Mouse (Mus musculus): Measurements from ENCODE around the gene Ubxn10.

Gene Ubxn10

DNA sequence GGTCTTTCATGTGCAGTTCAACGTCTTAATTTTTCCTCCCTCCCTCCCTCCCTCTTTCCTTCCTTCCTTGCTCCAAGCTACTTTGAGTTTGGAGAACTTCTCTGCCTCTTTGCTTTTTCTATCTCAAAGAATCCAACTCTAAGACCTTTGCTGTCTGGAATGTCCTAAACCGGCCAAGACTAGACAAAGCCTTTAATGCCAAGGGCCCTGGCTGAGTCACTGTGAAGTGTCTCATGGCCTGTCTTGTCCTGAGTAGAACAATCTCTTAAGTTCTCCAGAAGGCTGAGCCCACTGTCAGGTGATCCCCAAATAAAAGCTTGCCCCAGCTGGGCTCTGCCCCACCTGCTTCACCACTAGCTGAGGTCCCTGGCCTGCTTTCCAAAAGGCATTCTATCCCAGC, 34.9 kb downstream of the Ubxn10 start:
- DNase-seq (ENCODE audit: low read depth) = no peak

DNA sequence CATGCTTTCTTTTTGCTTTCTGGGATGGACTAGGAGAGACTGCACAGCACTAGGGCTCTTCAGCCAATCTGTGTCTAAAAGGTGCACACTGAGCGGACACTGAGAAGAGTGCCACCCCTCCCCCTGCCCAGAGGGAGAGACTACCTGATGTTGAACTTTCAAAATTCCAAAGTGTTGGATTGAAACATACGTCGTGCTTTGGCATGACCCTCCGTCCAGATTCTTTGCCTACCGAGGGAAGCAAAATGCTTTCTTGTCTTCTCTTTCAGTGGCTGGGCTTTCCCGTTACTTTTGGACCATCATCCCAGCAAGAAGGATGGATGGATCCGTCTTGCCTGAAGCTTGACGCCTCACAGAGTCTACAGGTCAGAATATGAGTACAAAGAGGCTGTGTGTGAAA, 35.9 kb downstream of the Ubxn10 start:
- no peak for DNase-seq (ENCODE audit: low read depth)

DNA sequence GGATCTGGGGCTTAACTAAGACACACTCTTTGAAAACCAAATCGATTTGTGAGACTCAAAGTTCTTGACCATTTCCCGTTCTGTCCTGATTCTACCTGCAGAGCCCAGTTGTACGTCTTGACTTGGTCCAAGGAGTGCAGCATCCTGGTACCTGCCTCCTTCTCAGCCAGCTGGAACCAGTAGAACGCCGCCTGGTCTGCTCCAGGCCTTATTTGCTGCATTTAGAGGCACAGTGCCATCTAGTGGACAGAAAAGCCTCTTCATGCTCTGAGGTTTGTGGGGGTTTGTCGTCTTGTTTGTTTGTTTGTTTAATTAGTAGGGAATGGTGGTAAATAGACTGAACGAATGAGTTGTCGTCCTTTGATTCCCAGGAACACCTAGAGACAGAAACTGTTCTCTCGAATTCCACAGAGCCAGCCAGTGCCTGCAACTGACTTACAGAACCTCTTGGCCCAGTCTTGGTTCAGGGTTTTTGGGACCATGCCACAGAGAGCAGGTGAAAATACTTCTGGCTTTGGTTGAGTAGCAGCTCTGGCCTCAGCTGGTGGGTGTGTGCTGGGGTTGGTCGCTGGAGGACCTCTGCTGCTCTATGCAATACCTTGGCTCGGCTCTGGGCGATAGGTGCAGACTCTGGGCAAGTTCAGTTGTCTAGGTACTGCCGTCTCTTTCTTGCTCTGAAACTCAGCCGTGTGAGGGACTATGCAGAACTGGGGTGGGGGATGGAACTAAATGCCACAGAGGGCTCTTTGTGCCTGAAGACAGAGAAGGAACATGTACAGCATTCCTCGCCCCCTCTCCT, 36.6 kb downstream of the Ubxn10 start:
- peak; percentile 70 for DNase-seq (ENCODE audit: low read depth)

DNA sequence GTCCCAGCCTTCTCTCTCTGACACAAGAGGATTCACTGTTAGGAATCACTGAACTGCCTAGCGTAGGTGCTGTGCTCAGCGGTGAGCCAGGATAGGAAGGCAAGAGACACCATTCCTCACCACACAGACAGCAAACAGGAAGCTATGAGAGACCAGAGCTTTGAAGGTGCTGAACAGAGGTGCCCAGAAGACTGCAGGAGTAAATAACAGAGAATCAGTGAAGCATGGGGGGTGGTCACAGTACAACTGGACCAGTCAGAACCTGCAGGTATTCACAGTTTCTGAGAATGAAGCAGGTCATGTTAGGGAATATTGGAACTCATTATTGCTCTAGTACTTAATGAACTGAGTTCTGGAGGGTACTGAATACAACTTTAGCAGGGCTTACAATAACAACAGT, 38.7 kb downstream of the Ubxn10 start:
- DNase-seq (ENCODE audit: low read depth) = no peak

DNA sequence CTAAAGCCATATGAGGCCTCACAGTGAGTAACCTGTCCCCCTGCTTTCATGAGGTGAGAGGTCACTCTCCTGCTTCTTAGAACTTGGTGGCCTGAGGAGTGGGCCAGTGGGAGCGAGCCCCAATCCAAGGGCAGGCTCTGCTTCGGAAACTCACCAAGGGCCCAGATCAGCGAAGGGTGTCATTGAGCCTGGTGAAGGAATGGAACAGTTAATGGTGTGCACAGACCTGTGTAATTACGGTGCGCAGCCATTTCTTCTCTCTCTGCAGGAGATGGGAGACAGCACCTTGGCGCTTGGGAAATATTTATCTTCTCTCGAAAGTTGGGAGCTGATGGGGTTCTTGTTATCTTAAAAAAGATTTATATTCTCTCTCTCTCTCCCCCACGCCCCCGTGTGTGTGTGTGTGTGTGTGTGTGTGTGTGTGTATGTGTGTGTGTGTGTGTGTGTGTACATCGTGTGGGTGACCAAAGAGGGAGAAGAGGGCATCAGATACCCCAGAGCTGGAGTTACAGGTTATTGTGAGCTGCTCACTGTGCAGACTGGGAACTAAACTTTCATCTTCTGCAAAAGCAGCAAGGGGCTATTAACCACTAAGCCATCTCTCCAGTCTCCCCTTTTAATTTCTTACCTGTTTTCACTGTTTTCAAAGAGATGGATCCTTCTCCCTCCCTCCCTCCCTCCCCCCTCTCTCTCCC, 39.7 kb downstream of the Ubxn10 start:
- no peak for DNase-seq (ENCODE audit: low read depth)

DNA sequence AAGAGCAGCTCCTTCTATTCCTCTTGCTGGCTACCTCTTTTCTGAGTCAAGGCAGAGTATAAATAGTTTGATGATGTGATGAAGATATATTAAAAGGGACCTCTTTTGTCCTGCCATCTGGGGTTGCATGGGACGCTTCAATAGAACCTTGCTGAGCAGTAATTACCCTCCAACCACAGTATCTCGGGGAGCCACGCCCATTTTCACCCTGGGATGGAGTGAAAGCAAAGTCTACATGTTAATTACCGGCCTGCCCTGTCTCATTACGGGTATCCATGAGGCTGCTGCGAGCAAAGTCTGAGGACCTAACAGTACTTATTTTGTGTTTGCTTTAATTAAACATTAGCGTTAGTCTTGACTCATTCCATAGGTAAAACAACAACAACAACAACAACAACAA, 40.2 kb downstream of the Ubxn10 start:
- DNase-seq (ENCODE audit: low read depth) = no peak

DNA sequence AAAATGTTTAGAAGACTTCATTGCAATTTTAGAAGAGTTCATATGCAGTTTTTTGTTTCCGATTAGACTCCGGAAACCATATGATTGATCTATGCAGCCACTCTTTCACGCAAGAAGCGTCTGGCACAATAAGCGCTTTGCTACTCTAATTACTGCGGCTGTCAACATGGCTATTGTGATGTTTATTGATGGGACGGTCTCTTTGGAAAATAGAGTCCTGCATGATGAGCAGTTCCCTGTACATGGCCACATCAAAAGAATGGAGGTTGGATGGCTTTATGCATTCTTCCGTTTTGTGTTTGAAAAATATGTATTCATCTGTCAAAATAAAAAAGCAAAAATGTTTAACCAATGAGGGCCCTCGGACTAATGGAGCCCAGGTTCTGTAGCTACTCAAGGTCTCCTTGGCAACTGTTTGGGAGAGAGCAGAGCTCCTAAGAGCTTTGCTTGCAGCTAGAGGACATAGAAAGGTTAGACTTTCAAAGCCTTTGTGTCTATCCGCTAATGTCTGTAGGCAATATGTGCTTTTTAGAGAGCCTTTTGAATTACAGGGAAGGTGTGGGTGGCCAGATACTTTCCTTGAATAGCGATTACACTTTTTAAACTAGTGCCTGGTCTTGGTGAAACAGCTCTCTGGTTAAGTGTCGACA, 43.8 kb downstream of the Ubxn10 start:
- DNase-seq (ENCODE audit: low read depth) = no peak

DNA sequence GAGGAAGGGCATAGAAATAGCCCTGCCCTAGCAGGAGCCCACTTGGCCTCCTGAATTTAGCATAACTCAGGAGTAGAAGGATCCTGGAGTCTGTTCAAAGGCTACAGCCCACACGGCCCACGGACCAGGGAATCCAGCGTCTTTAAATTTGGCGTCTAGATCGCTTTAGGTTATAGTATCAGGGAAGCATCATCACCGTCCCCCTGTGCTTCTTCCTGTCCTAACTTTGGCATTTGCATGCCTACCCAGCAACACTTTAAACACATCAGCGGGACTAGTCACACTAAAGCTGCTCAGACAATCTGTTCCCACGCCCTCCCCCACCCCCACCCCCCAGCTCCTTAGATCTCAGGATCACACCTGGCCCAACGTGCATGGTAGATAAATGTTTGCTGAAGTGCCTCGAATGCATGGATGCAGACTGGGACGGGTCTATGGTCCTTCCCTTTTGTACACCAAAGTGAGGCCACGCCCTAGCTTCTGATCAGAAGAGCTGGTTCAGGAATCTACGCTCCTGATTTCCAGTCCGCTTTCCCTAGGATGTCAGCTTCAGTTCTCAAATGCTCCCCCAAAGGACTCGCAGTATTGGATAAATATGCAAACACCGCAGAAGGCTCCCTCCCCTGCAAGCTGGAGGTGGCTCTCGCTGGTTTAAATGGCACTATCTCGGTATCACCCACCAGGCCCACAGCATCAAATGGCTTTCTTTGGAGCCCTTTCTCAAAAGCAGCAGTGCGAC, 45.4 kb downstream of the Ubxn10 start:
- DNase-seq (ENCODE audit: low read depth) = no peak

DNA sequence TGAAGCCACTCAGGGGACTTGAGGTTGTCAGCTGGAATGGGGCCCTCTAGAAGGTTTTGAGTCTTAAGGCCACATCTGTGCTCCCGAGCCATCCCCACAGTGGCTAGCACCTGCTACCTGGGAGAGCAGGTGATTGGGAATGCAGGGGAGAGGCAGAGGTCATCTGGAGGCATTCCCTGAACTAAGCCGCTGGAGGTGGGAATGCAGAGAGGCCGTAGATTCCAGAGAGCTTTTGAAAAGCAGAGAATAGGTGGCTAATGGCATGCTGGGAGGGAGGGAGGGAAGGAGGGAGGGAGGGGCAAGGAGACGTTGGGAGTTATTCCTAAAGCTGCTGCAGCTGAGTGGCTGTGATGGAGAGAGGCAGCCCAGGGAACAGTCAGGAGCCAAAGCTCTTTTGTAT, 46.4 kb downstream of the Ubxn10 start:
- no peak for DNase-seq (ENCODE audit: low read depth)

DNA sequence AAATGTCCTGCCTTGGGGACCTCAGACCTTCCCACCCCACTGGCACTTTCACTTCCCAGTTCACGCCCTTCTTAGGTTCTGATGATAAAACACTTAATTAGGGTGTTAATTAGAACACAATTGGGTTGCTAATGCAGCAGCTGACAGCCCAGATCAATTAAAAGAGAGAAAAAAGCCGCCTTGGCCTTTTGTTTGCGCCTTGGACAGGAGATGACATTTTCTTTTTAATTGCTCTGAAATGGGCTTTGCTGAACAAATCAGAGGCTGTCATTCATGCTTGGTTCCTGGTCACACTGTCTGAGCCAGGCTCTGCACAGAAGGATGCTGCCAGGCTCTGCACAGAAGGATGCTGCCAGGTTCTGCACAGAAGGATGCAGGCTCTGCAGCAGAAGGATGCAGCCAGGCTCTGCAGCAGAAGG, 47.9 kb downstream of the Ubxn10 start:
- DNase-seq (ENCODE audit: low read depth) = no peak

DNA sequence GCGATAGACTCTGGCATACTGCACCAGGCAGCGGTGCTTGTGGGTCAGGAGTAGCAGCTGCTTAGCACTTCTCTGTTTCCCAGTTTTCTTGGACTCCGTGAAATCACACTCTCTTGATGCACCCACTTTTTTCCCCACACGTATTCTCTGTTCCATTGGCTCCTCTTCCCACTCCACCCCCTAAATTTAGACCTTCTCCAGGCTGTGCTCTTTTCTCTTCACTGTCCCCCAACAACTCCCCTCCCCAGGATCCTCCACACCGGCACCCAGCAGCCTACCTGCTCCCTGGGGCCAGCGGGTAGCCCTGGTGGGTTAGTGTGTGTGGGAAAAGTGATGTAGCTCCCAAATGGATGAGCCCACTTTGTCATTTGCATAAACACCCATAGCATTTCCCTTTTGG, 51.2 kb downstream of the Ubxn10 start:
- DNase-seq (ENCODE audit: low read depth) = no peak

DNA sequence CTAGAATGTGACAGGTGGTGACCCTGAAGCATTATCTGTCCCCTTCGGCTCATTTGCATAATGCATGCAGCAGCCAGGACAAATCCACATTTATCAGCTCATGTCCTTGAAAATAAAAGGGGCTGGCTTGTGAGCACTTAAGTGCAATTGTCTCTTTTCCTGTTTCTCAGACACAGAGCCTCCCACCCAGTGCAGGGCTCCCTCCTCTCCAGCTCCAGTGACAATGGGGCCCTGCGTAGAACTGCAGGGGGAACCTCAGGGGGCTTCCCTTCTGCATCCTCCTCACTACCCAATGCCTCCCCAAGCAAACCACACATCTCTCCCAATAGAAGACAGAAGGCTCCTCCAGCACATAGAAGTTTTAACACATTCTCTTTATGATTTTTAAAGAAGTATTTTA, 54.2 kb downstream of the Ubxn10 start:
- no peak for DNase-seq (ENCODE audit: low read depth)

DNA sequence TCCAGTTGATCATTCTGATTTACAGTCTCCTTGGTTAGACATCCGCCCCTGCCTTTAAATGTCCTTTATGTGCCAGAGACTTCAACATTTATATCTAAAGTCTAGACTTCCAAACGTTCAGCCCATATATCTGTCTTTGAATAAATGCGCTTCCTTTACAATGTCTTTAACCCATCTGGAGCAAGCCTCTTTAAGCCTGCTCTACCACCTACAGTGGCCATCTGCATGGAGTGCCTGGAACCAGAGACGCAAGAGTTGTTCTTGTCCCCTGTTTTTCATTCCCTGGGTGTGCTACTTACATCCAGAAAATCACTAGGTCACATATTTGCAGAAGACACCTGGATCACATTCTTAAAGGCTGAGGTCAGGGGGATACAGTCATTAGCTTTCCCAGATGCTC, 56.8 kb downstream of the Ubxn10 start:
- no peak for DNase-seq (ENCODE audit: low read depth)

DNA sequence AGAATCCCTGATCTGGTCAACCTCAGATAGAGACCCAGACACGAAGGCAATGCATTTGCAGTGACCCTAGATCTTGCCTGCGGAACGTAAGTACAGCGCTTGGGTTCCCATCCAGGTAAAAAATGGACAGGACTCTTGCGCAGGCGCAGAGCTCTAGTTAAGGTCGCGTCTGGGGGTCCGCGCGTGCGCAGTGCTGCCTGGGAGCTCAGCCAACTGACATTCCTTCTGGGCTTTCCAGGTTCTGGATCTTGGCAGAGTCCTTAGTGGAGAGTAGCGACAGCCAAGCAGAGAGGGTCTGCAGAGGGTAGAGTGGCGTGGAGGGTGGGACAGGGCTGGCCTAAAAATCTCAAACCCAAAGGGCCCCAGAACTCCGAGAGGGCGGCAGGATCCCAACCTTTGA, 59.4 kb downstream of the Ubxn10 start:
- DNase-seq (ENCODE audit: low read depth) = no peak

DNA sequence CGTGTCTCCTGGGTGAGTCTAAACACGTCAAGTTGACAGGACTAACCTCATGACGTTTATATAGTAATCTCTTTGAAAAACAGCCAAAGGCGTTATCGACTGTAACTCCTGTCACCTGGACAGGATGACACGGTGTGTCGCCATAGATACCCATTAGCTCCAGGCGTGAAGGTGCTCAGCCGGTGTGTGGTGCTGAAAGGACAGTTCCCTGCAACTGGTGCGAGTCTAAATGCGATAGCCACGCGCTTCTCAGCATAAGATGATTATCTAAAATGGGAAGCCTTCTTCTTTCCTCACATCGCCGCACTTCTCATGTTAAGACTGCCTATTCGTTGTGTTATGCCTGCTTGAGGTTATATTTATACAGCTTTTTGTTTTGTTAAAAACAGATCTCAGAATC, 60.5 kb downstream of the Ubxn10 start:
- peak; percentile 33 for DNase-seq (ENCODE audit: low read depth)

DNA sequence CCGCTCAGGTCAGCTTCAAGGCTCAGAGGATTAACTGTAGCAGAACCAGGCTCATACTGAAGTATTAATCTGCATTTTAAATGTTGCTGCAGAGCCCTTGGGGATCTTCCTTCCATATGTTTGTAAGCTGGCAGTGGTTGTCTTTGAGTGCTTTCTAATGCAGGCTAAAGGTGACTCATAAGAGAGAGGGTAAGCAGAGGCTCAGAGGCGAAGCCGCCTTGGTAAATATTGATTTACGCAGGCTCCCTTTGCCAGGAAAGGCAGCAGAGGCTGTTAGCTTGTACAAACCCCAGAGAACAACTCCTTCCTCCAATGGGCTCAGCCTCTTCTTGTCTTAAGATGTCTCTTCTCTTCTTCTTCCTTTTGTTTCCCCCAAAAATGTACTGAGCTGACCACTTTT, 64.8 kb downstream of the Ubxn10 start:
- no peak for DNase-seq (ENCODE audit: low read depth)

DNA sequence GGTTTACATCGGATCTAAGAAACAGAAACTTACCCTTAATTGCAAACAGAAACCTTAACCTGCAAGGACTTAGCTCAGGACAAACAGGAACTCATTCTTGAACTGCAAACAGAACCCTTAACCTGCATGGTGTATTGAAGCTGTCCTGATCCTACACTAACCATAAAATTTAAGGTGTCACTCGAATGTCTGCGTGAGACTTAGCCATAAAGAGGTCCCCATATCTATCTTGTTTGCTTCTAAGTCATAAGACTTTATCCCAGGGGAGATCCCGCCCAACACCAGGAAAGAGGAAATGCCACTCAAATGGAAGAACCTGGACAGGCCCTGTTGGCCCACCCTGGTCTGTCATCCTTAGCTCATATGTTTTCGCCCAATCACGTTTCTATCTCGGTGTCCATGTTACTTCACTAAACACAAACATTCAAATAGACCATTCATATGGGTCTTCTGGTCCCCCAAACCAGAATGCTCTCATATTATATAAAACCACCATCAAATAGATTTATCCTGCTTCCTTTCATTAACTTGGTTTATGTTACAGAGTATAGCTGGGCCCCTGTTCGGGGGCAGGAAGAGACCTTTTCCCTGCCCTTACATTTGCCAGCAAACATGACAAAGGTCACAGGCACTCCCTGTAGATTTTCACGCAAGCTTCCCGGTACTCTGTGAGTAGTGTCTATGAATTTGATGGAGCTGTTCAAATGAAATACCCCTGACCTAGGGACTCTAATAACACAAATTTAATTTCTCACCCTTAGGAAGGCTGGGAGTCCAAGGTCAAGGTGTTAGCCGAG, 66.7 kb downstream of the Ubxn10 start:
- DNase-seq (ENCODE audit: low read depth) = no peak

DNA sequence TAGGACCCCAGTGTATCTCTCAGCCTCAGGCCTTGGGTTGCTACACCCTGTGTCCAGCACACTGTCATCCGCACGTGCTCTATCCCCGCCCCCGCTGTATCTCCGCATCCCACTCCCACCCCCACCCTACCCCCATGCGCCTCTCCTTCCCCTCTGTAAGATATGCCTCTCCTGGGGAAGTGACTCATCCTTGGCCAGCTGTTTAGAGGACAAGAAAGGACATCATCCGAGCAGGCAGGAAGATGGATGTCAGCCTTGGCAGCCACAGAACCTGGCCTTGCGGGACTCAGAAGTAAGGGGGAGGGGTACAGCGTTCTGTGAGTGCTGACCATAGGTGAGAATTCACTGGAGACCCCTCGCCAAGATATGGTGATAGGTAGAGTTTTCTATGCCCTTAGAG, 70.4 kb downstream of the Ubxn10 start:
- no peak for DNase-seq (ENCODE audit: low read depth)

DNA sequence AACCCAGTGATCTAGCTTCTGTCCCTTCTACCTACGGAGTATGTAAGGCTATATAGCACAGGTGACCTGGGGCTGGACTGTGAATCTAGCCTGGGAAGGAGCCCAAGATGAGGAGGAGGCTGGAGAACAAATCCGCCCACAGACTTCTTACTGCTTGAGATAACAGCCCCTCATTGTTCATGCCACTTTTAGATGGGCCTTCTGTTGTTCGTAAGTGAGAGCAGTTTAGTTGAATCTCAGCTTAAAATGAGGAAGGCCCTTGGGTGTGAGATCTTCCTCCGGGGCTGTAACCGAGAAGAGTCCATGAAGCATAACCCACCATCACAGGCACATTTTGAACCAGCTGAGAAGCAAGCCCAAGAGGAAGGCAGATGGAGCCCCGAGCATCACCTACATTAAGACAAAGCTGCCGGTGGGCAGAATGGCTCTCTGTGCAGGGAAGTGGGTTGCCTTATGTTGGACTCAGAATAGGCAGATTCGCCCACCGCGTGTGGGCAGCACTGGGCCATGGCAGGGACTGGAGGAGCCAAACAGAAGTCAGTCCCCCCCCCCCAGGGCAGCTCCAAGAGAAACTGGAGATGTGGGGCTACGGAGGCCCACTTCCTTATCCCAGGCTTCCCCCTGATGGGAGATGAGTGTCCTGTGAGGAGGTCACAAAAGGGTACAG, 76.9 kb downstream of the Ubxn10 start:
- no peak for DNase-seq (ENCODE audit: low read depth)
